Mouse (Mus musculus) WW6 (cell line): ENCODE results near the gene Ubr7.

Experiments used
- DNase-seq: peaks from one replicate; pipeline ENCODE4 v3.0.0-alpha.2; 2013; ENCODE audit warnings: low read depth, low spot score

Gene Ubr7

DNA sequence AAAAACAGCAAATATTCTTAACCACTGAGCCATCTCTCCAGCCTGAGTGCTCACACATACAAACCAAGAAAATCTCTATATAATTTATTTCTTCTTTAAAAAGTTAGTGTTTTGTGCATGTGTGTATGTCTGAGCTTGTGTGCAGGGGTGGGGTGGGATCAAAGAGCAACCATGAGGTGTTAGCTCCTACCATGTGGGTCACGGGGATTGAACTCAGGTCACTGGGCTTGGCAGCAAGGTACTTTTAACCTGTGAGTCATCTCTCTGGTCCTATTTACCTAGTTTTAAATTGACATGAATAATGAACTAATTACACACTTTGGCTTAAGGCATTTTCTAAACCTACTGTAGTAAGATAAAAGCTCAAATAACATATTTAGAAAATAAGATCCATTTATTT is 68.6 kb downstream of the Ubr7 start:
- no peak for DNase-seq

DNA sequence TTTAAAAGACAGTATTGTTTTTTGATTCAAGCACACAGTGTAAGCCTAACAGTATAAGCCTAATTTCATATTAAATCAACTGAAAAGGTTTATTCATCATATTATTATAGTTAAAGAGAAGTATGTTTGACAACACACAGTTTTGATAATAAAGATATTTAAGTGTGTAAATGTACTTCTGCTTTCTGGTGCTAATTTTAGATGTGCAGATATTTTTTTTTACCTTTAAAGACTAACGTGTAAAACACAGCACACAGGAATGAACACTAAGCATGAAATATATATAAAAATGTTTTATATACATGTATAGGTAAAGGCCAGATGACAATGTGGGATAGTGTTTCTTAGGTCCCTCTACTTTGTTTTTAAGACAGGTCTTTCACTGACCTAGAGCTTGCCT is 69.4 kb downstream of the Ubr7 start:
- DNase-seq = no peak
